Mouse (Mus musculus): ENCODE results near the gene Pygo2.

Gene Pygo2

DNA sequence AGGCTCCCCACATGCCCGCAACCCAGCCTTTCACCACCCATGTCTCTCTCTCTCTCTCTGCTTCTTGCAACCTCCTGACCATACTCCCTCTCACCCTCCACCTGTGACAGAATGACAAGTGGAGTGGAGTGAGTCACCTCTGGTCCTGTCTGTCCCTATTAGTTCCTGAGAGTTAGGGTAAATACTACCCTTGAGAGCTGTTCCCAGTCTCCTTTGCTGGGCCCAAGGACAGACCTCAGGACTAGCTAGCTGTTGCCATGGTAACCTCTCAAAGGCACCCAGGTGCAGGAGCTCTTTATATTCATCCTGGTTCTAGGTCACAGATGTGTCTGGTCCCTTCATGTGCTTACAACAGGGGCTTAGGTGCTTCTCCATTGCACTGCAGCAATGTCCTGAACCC, 21.9 kb downstream of the Pygo2 start:
- in situ Hi-C loops (cut with MboI; ENCODE audit: unreplicated experiment in 2 of 2) = no loop called here

DNA sequence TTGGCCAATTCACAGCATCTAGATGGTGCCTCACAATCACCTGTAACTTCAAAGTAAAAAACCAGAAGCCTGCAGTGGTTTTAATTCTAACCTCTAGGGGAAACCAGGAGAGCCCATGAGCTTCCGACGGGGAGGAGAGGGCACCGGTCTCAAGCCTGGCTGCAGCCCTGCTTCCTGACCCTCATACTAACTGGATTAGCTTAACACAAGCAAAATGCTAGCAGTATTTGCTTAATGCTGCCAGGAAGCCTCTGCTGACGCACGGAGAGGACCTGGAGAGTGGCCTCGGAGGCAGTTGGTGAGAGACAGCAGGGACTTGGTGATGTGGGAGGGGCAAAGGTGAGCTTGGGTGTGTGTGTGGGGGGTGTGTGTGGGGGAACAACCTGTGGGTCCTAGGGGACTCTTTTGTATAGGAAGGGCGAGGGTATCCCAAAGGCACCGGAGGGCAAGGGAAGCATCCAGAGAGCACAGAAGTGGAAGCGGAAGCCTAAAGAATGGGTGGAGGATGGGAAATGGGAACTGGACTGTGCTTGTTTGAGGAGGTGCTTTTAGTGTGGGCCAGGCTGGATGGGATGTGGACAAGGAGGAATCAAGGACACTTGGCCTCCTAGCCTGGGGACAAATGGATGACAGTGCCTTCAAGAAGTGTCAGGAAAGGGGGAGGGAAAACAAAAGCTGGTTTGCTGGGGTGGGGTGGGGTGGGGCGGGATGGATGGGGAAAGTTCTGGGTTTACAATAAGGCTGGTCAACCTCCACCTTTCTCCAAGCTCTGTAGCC, 24.6 kb downstream of the Pygo2 start, which contains the start of gene Pmvk:
Gene Pmvk (plus strand): TSS at position 141 of the 777 bp plus-strand sequence.
- in situ Hi-C loops (cut with MboI; ENCODE audit: unreplicated experiment in 2 of 2) = loop anchor here in 1 of 2 experiments (5.0 kb wide), 1 partner anchor 57 kb away; no protein-coding TSS in a partner anchor

DNA sequence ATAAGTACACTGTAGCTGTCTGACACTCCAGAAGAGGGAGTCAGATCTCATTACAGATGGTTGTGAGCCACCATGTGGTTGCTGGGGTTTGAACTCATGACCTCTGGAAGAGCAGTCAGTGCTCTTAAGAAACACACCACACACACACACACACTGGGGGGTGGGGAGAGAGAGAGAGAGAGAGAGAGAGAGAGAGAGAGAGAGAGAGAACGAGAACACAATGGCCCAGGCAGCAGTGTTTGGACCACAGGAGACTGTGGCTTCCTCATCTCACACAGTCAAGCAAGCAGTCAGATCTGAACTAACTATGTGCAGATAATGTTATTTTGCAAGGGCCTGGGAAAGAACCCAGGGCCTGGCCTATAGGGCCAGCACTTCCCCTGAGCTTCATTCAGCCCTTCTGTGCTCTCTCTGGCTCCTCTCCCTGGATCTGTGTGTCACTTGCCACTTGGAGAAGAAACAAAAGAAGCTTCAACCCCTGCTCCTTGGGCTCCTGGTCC, 25.8 kb downstream of the Pygo2 start:
- in situ Hi-C loops (cut with MboI; ENCODE audit: unreplicated experiment in 2 of 2) = loop anchor here in 1 of 2 experiments (5.0 kb wide), 1 partner anchor 59 kb away; no protein-coding TSS in a partner anchor

DNA sequence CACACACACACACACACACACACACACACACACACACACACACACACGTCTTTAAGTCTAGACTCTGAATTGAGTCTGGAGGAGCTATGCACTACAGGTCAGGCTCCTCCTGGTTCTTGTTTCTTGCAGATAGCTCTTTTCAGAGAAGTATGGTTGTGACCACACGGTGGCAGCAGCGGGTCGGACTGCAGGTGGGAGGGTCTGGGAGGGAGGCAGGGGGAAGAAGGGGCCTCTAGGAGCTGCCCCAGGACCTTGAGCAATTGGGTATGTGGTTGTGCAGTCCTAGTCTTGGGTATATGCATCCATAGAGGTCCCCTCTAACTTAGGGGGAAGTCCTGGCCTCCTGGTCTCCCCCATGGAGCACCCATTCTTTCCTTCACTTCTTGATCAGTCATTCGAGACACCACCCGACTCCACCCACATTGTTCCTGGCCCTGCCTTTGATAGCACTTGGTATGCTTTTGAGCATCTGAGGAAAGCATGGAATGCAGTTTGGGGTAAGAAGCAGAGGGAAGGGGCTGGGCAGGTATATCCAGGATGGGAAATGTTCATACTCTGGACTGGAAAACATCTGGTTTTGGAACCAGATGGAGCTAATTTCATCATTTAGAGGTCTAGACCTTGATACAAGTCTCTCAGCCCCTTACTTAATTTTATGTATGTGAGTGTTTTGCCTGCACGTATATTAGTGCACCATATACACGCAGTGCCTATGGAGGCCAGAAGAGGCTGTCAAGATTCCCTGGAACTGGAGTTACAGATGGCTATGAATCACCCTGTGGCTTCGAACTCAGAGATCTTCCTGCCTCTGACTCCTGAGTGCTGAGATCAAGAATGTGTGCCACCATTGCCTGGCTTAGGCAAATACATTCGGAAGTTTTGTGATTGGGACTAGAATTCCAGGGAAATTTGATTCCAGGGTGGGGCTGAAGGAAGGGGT, 27.0 kb downstream of the Pygo2 start:
- in situ Hi-C loops (cut with MboI; ENCODE audit: unreplicated experiment in 2 of 2) = loop anchor here in 1 of 2 experiments (5.0 kb wide), 1 partner anchor 60 kb away; no protein-coding TSS in a partner anchor

DNA sequence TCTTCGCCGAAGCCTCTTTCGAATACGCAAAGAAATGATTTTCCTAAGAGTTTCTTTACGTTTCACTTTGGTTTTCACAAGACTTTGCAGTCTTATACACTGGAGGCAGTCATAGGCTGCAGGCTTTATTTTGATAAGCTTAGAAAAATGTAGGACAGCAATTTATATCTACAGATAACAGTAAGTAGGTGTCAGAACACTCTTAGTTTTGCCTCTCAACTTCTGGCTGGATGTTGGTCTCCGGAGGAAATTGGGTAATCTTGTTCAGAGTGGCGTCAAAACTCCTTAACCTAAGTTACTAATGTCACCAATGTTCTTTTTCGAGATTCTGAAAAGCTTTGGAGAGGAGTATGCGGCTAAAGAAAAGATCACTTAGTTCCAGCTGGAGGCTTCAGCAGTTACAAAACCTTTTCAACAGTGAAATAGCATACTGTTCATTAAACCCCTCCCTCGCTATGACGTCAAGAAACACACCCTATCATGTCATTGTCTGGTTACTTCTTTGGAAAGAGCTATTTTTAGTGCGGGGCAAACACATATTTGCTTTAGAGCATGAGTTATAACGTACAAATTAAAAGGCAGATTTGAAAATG, 28.5 kb downstream of the Pygo2 start:
- in situ Hi-C loops (cut with MboI; ENCODE audit: unreplicated experiment in 2 of 2) = loop anchor here in 1 of 2 experiments (5.0 kb wide), 1 partner anchor 61 kb away; no protein-coding TSS in a partner anchor

DNA sequence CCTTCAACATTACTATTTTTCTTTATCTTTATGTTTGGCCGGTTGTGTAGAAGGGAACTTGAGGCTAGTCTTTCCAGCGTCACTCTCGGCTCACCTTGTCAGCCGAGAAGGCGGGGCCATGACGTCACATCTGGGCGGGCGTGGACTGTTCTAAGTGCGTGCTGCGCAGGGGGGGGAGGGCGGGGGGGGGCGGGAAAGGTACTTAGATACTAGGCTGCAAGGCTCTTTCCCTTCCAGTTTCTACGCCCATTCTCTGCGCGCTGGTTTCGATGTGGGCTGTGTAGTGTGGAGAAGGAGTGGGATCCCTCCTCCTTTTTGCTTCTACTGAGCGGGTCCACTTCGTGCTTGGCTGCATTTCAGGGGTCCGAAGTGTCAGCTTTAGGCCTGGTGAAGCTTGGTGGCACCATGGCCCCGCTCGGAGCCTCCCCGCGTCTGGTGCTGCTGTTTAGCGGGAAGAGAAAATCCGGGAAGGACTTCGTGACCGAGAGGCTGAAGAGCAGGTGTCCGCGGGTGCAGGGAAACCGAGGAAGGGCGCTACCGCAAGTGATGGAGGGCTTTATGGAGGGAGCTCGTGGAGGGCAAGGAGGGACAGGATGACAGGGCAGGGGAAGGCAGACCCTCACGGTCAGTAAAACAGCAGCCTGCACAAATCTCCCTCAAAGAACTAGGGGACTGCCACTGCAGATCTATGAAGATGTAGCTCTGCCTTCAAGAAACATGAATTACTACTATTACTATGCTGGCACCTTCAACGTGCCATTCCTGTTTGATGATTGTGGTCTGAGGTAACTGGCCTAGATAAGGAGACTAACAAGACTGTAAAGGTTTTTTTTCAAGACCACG, 29.2 kb downstream of the Pygo2 start:
- in situ Hi-C loops (cut with MboI; ENCODE audit: unreplicated experiment in 2 of 2) = loop anchor here in 1 of 2 experiments (5.0 kb wide), 1 partner anchor 62 kb away; no protein-coding TSS in a partner anchor

DNA sequence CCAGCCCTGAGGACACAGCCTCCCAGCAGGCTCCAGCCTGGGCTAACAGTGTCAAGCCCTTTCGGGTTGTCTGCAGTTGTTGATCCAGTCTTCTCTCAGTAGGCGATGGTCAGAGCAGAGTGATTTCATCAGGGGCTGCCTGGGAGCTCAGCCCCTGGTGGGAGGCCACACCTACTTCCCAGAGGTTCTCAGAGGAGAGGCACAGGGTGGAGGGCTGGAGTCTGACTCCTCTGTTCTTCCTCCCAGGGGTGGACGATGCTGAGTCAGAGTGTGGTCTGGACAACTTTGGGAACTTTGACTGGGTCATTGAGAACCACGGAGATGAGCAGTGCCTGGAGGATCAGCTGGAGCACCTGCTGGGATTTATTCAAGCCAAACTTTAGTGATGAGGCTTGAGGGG, 38.3 kb downstream of the Pygo2 start:
- in situ Hi-C loops (cut with MboI; ENCODE audit: unreplicated experiment in 2 of 2) = no loop called here

DNA sequence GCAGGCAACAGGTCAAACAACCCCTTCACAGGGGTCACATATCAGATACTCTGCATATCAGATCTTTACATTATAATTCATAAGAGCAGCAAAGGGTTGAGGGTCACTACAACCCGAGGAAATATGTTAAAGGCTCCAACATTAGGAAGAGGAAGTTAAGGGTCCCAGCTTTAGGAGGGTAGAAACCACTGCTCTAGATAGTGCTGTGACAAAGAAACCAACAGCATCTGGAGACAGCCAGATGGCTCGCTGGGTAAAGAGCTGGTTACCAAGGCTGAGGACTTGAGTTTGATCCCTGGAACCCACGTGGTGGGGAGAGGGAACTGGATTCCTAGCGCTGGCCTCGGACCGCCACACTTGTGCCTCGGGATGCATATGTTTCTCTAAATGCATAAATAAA, 42.3 kb downstream of the Pygo2 start:
- in situ Hi-C loops (cut with MboI; ENCODE audit: unreplicated experiment in 2 of 2) = no loop called here

DNA sequence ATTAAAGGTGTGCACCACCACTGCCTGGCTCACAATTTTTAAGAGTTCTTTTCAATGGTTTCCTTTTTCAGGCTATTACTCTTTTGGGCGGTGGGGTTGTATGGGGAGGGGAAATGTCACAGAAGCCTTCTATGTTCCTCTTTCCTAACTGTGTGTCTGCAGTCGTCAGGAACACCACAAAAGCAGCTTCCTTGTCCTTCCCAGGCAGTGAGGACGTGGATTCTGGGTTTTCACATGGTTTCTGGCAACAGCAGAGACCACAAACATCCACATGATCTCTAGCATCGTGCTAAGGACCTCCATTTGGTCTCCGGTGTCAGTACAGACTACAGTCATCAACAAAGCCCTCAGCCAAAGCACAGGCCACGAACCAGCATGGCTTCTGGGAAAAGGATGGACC, 43.8 kb downstream of the Pygo2 start:
- in situ Hi-C loops (cut with MboI; ENCODE audit: unreplicated experiment in 2 of 2) = no loop called here

DNA sequence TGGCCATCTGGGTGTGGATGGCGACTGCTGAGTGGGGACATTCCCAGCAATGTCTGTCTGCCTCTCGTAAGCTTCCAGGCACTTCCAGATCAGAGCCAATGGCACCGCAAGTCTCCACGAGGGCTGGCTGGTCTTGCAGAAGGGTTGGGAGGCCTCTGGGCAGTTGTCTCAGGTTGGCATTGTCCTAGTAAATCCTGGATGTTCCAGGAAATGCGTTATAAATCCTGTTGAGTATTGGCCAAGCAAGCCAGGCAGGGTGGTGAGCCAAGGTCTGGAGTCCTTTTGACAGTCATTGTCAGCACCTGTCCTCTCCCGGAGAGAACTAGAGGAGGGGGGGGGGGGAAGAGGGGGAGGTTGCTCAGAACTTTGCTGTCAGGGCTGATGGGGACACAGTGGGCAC, 49.0 kb downstream of the Pygo2 start:
- in situ Hi-C loops (cut with MboI; ENCODE audit: unreplicated experiment in 2 of 2) = loop anchor here in 1 of 2 experiments (25.0 kb wide), 1 partner anchor 383 kb away; no protein-coding TSS in a partner anchor

DNA sequence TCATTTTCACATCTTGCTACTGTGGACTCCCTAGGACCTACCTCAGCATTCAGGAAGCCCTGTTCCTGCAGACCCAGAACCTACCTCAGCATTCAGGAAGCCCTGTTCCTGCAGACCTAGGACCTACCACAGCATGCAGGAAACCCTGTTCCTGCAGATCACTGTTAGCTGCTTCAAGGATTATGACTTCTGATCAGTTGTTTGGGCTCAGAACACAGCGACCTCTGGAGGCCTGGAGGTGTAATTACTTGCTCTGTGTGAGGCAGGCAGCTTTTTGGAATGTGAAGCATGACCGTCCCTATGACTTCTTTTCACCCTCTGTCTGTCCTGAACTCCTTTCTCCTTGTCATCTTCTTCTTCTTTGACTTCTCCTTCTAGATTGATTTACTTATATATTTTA, 51.5 kb downstream of the Pygo2 start:
- in situ Hi-C loops (cut with MboI; ENCODE audit: unreplicated experiment in 2 of 2) = loop anchor here (5.0 to 25.0 kb wide), 6 partner anchors 34 to 381 kb away; partner anchors contain the start of genes Efna4 (in 1 of the 2), Krtcap2 (in 1 of the 2) and Trim46 (in 1 of the 2)

DNA sequence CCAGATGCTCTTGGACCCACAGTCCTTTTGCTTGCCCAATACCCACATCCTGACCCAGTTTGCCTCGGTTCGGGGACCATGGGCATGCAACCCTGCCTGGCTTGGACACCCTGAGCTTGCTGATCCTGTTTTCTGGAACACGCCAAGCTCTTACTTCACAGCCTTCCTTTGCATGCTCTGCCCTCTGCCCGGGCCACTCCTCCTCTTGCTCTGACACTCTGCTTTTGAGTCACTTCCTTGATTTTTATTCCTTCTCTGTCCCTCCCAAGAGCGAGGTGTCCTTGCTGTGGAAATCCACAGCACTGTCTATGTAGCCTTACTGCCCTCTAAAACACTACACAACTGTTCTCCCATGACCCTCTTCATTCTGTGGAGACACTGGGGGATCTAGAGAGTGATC, 52.2 kb downstream of the Pygo2 start:
- in situ Hi-C loops (cut with MboI; ENCODE audit: unreplicated experiment in 2 of 2) = loop anchor here (5.0 to 25.0 kb wide), 6 partner anchors 35 to 380 kb away; partner anchors contain the start of genes Efna4 (in 1 of the 2), Krtcap2 (in 1 of the 2) and Trim46 (in 1 of the 2)
